Mouse (Mus musculus) duodenum, adult 2 months (tissue): Measurements from ENCODE around the gene Gmnn. TPM values are rescaled to one million over a fixed set of nuclear protein-coding genes. Genes with fewer than 3 reads are reported as not detected.

ENCODE experiments used
- polyA plus RNA-seq: library from polyadenylated mRNA; depleted of rRNA; stranded (reverse); fragments of >200 nt; gene quantifications from 2 replicates; pipeline ENCODE4 v1.2.3, GENCODE M21; 2012; ENCODE audit warnings: low replicate concordance; rRNA removed

The Gmnn gene
- 1.2 and 1.3 TPM in 2 replicates for polyA plus RNA-seq

DNA sequence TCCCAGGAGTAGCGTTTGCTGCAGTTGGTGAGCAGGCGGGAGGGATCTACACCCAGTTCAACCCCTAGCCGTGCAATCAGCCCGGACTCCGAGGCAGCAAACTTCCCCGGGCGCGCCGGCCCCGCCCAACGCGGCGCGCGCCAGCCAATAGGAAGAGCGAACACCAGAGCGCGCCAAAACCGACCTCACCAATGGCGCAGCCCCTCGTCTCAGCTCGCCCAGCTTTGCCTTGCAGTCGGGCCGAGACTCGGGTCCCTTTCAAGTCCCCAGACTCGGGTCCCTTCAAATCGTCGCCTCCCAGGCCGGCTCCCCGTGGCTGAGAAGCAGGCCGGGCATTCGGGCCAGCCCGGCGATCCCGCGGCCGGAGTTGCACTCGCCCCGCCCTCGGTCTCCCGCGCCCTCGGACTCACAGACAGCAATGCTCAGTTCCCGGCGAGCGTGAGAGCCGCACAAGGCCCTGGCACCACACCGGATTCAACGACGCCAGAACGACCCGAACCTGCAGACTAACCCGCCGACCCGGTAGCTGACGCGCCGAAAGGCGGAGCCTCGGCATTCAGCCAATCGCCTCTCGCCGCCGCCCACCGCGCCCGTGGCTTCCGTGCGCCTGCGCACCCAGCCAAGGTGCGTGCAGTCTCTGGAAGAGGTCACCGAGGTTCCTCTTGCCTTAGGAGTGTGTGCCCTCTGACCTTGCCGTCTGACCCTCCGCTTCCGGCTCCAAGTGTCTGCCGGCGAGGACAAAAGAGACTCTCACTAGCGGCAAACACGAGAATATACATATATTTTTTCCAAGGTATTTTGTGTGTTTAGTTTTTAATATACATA, at the start of gene Gmnn:
TSS of gene Gmnn (minus strand) at position 521 of the 825 bp plus-strand sequence.

GRCm38 (mm10) chr13:24801308-24801921, 39.7 kb upstream of the Gmnn start, which contains the start of gene BC005537:
Gene BC005537 (plus strand): TSS chr13:24801657.

DNA sequence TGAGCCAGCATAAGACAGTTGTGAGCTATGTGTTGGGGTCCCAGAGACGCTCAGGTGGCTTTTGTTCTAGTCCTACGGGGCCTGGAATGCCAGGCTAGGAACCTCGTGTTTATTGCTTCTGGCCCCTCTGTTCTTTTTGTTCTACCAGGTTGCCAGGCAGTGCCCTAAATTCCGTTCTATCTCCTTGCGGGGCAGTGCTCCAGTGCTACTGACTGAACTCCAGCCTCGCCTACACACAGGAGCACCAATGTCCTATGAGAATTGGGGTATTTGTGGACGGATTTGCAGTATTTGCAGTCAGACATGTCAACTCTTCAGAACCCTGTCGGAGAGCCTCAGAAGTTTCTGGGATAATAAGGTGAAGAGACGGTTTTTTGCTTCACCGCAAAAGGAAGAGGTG, 20.7 kb downstream of the Gmnn start, which contains the start of gene Armh2:
TSS of gene Armh2 (plus strand) at position 205 of the 400 bp plus-strand sequence.

Other genes starting within 250 kb of the Gmnn start
- 0.78 and 1.2 TPM in 2 replicates for gene Ripor2, start 179.7 kb downstream of the Gmnn start, polyA plus RNA-seq
- not detected in 2 replicates for gene Armh2, start 20.7 kb downstream of the Gmnn start, polyA plus RNA-seq
- gene BC005537, start 39.7 kb upstream of the Gmnn start, polyA plus RNA-seq, result 17.6 and 26.0 TPM in 2 replicates
- gene Acot13, start 69.6 kb upstream of the Gmnn start, polyA plus RNA-seq, result 53.5 and 58.7 TPM in 2 replicates
- 11.5 and 26.3 TPM in 2 replicates for gene Tdp2, start 69.8 kb upstream of the Gmnn start, polyA plus RNA-seq
- gene D130043K22Rik, start 83.2 kb upstream of the Gmnn start, polyA plus RNA-seq, result 1.7 and 2.6 TPM in 2 replicates
- 9.1 and 12.2 TPM in 2 replicates for gene Aldh5a1, start 175.7 kb upstream of the Gmnn start, polyA plus RNA-seq
- gene Gpld1, start 181.2 kb upstream of the Gmnn start, polyA plus RNA-seq, result 1.8 and 2.4 TPM in 2 replicates